In genomic region chr8:71497881-71498501, GRCm38 (mm10) we compare ENCODE assay signal across 8 mouse cellular contexts. TPM values are rescaled to one million over a fixed set of nuclear protein-coding genes. Genes with fewer than 3 reads are reported as not detected.
DNase-seq lines count a peak whose midpoint lies in the region; ATAC-seq and TF ChIP-seq lines count a peak whose summit lies in the region.

No protein-coding gene starts in this region.

- H3K4me1 ChIP-seq in brown adipose tissue, adult 24 weeks (ENCODE audit: control insufficient read depth, insufficient read depth, insufficient read length, low read length), result peaks cover 28% of the 10 kb centered on the region
- peaks cover 37% of the 10 kb centered on the region for H3K4me1 ChIP-seq in liver, embryonic 13.5 days (replicated peaks)

- no peak for TF ChIP-seq CTCF in gastrocnemius, adult 2 months (IDR thresholded peaks at IDR 0.05)

- WGBS in liver, embryonic 13.5 days (ENCODE audit: insufficient replicate concordance), result 47% methylated on average over 15 of the region's 15 CpGs

- peaks cover 10% of the 10 kb centered on the region; the same call in 1 of the 2 replicates for H3K36me3 ChIP-seq in liver, embryonic 13.5 days

- no peak for ATAC-seq in liver, embryonic 13.5 days (ENCODE audit: low read depth)
- no peak for ATAC-seq in monocyte, adult 5-6 weeks (replicated peaks; ENCODE audit: insufficient number of reproducible peaks, low FRiP score, low TSS enrichment, poor library complexity, severe bottlenecking)
- ATAC-seq in erythroblast, adult 5-6 weeks (replicated peaks; ENCODE audit: low FRiP score, poor library complexity, severe bottlenecking), result no peak

- H3K9ac ChIP-seq in liver, embryonic 13.5 days, result no peak overlapping the region

- H3K9me3 ChIP-seq in liver, embryonic 13.5 days (replicated peaks), result no peaks in the 10 kb centered on the region

- no peaks in the 10 kb centered on the region for H3K27me3 ChIP-seq in liver, embryonic 13.5 days

- peak; percentile 44 for DNase-seq in gastrocnemius, adult 2 months
- DNase-seq in gastrocnemius, postnatal 10 days, result no peak
- DNase-seq in heart, postnatal 36 days, result peak; percentile 44 to 49
- no peak for DNase-seq in liver, embryonic 13.5 days
- DNase-seq in spleen, postnatal 4 days (ENCODE audit: low spot score in 2 of 2), result no peak

- H3K27ac ChIP-seq in gastrocnemius, adult 2 months, result peak overlapping the region; percentile 81
- peak overlapping the region; percentile 52 for H3K27ac ChIP-seq in brown adipose tissue, adult 24 weeks (replicated peaks; ENCODE audit: low read depth, low read length)
- H3K27ac ChIP-seq in liver, embryonic 13.5 days, result peak overlapping the region; percentile 67

- no peak overlapping the region for H3K4me2 ChIP-seq in liver, embryonic 13.5 days

- peak overlapping the region; percentile 7; the same call in 1 of the 2 replicates for H3K4me3 ChIP-seq in gastrocnemius, adult 2 months
- H3K4me3 ChIP-seq in brown adipose tissue, adult 24 weeks (ENCODE audit: insufficient read depth, low read depth, low read length), result no peak overlapping the region
- no peak overlapping the region for H3K4me3 ChIP-seq in liver, embryonic 13.5 days (replicated peaks)

- intact Hi-C loops in gastrocnemius, adult 2 months (cut with DNase I), result no loop called here
- intact Hi-C loops in heart, postnatal 36 days (cut with DNase I), result no loop called here

RNA-seq across cellular contexts. Expression of gene Gtpbp3, which starts 10.1 kb away (rescaled TPM):
- 10 to 100 TPM; 10.1 to 10.7 TPM for total RNA-seq in gastrocnemius, adult 2 months (2021)
- 10 to 100 TPM in 1 of 2 experiments, 1 to 10 TPM in 1; 8.8 to 12.4 TPM for total RNA-seq in gastrocnemius, postnatal 10 days (2021)
- 6.7 and 9.1 TPM in 2 replicates for polyA plus RNA-seq in brown adipose tissue, adult 24 weeks (2012; ENCODE audit: insufficient read depth, insufficient read length, missing spikeins)
- 10 to 100 TPM; 15.8 to 20.2 TPM for total RNA-seq in heart, postnatal 36 days (2021)
- polyA plus RNA-seq in liver, embryonic 13.5 days (2015; fragmentation: Nextera tagmentation; extraction: Ambion mirVana), result 6.8 and 7.3 TPM in 2 replicates
- 16.0 to 22.2 TPM (median 16.4 TPM) in 3 replicates for total RNA-seq in monocyte, adult 5-6 weeks (2017)
- total RNA-seq in erythroblast, adult 5-6 weeks (2015; ENCODE audit: low replicate concordance), result 0.58 and 3.1 TPM in 2 replicates
- total RNA-seq in erythroblast, adult 5-6 weeks (2017; ENCODE audit: low replicate concordance), result 1.7 and 3.9 TPM in 2 replicates

RNA-seq across cellular contexts. Expression of gene Ano8, which starts 12.2 kb away (rescaled TPM):
- 10 to 100 TPM; 16.0 to 17.0 TPM for total RNA-seq in gastrocnemius, adult 2 months (2021)
- 10 to 100 TPM; 16.6 to 20.1 TPM for total RNA-seq in gastrocnemius, postnatal 10 days (2021)
- polyA plus RNA-seq in brown adipose tissue, adult 24 weeks (2012; ENCODE audit: insufficient read depth, insufficient read length, missing spikeins), result 7.3 and 9.3 TPM in 2 replicates
- total RNA-seq in heart, postnatal 36 days (2021), result 10 to 100 TPM; 18.1 to 18.6 TPM
- 0.12 and 0.14 TPM in 2 replicates for polyA plus RNA-seq in liver, embryonic 13.5 days (2015; fragmentation: Nextera tagmentation; extraction: Ambion mirVana)
- total RNA-seq in monocyte, adult 5-6 weeks (2017), result 4.7 to 11.0 TPM (median 8.5 TPM) in 3 replicates
- 0.21 TPM in 1 of 2 replicates, not detected in the other for total RNA-seq in erythroblast, adult 5-6 weeks (2015; ENCODE audit: low replicate concordance)
- total RNA-seq in erythroblast, adult 5-6 weeks (2017; ENCODE audit: low replicate concordance), result 0.14 TPM in 1 of 2 replicates, not detected in the other

RNA-seq across cellular contexts. Expression of gene Plvap, which starts 13.6 kb away (rescaled TPM):
- 10 to 100 TPM in 1 of 2 experiments, 1 to 10 TPM in 1; 9.3 to 11.6 TPM for total RNA-seq in gastrocnemius, adult 2 months (2021)
- 10 to 100 TPM; 10.7 to 14.2 TPM for total RNA-seq in gastrocnemius, postnatal 10 days (2021)
- 4.3 and 6.1 TPM in 2 replicates for polyA plus RNA-seq in brown adipose tissue, adult 24 weeks (2012; ENCODE audit: insufficient read depth, insufficient read length, missing spikeins)
- 10 to 100 TPM; 24.5 to 26.0 TPM for total RNA-seq in heart, postnatal 36 days (2021)
- polyA plus RNA-seq in liver, embryonic 13.5 days (2015; fragmentation: Nextera tagmentation; extraction: Ambion mirVana), result 24.3 and 28.4 TPM in 2 replicates
- not detected in 3 replicates for total RNA-seq in monocyte, adult 5-6 weeks (2017)
- total RNA-seq in erythroblast, adult 5-6 weeks (2015; ENCODE audit: low replicate concordance), result 0.84 TPM in 1 of 2 replicates, not detected in the other
- 0.26 TPM in 1 of 2 replicates, not detected in the other for total RNA-seq in erythroblast, adult 5-6 weeks (2017; ENCODE audit: low replicate concordance)

RNA-seq across cellular contexts. Expression of gene Ccdc194, which starts 27.5 kb away (rescaled TPM):
- not detected for total RNA-seq in gastrocnemius, adult 2 months (2021)
- 1 to 10 TPM in 1 of 2 experiments, under 1 TPM in 1; 0.21 to 2.5 TPM for total RNA-seq in gastrocnemius, postnatal 10 days (2021)
- not detected in 2 replicates for polyA plus RNA-seq in brown adipose tissue, adult 24 weeks (2012; ENCODE audit: insufficient read depth, insufficient read length, missing spikeins)
- total RNA-seq in heart, postnatal 36 days (2021), result not detected
- polyA plus RNA-seq in liver, embryonic 13.5 days (2015; fragmentation: Nextera tagmentation; extraction: Ambion mirVana), result 0.15 TPM in 2 replicates
- not detected in 3 replicates for total RNA-seq in monocyte, adult 5-6 weeks (2017)
- total RNA-seq in erythroblast, adult 5-6 weeks (2015; ENCODE audit: low replicate concordance), result not detected in 2 replicates
- not detected in 2 replicates for total RNA-seq in erythroblast, adult 5-6 weeks (2017; ENCODE audit: low replicate concordance)

RNA-seq across cellular contexts. Expression of gene Dda1, which starts 29.0 kb away (rescaled TPM):
- total RNA-seq in gastrocnemius, adult 2 months (2021), result 10 to 100 TPM; 26.8 to 31.1 TPM
- total RNA-seq in gastrocnemius, postnatal 10 days (2021), result 10 to 100 TPM; 34.8 to 35.8 TPM
- 23.6 and 34.4 TPM in 2 replicates for polyA plus RNA-seq in brown adipose tissue, adult 24 weeks (2012; ENCODE audit: insufficient read depth, insufficient read length, missing spikeins)
- total RNA-seq in heart, postnatal 36 days (2021), result 10 to 100 TPM; 32.1 to 32.3 TPM
- 50.9 and 51.6 TPM in 2 replicates for polyA plus RNA-seq in liver, embryonic 13.5 days (2015; fragmentation: Nextera tagmentation; extraction: Ambion mirVana)
- total RNA-seq in monocyte, adult 5-6 weeks (2017), result 33.6 to 53.8 TPM (median 42.4 TPM) in 3 replicates
- 7.7 and 15.0 TPM in 2 replicates for total RNA-seq in erythroblast, adult 5-6 weeks (2015; ENCODE audit: low replicate concordance)
- 5.7 and 7.9 TPM in 2 replicates for total RNA-seq in erythroblast, adult 5-6 weeks (2017; ENCODE audit: low replicate concordance)

Comparison
In these comparisons a context has a peak if more than half of its experiments do, and no peak if none do; other contexts are left out.
1. DNase-seq: peak in gastrocnemius, adult 2 months (single experiment) and heart, postnatal 36 days (2 of 2); none in gastrocnemius, postnatal 10 days (single experiment), liver, embryonic 13.5 days (single experiment) and spleen, postnatal 4 days (0 of 2).
2. RNA of gene Plvap, which starts 13.6 kb away (total RNA-seq): 24.5 to 26.0 TPM in heart, postnatal 36 days, 10.7 to 14.2 TPM in gastrocnemius, postnatal 10 days and 9.3 to 11.6 TPM in gastrocnemius, adult 2 months; 0.26 to 0.84 TPM in erythroblast, adult 5-6 weeks and not detected in monocyte, adult 5-6 weeks; every median in the first group is over 4 times any median in the second.
3. Peak in every context shown above with its lines, with median percentiles within 50 percentile points of each other: H3K27ac ChIP-seq.